In the genomic region with DNA sequence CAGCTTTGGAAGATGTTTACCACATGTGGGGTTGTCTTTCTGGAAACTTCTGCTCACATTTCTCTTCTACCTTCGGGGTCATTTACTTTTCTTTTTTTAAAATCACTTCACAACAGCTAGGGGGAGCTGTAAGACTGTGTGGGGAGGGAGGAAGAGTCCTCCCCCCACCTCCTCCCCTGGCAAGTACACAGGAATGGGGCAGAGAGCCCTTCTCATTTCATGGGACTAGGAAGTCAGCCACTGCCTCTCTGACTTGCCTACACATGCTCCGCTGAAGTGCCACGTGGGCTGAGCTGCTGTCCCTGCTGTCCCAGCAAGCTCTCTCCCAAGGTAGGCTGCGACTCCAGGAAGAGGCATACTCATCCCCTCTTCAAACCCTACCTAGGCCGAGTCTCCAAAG, we compare ENCODE assay signal across 14 mouse cellular contexts. TPM values are rescaled to one million over a fixed set of nuclear protein-coding genes. Genes with fewer than 3 reads are reported as not detected.
DNase-seq lines count a peak whose midpoint lies in the region; ATAC-seq and TF ChIP-seq lines count a peak whose summit lies in the region.
"Had no signal": no experiment of that assay in that cellular context is flagged by ENCODE, and none has a peak within 500 bp of the region (broad histone marks: within the 10 kb centered on the region; RNA-seq: fewer than 3 reads in every experiment).

No protein-coding gene starts in this region.

- no peaks in the 10 kb centered on the region for H3K27me3 ChIP-seq in hindbrain, postnatal 0 days (ENCODE audit: insufficient read depth, low read length)
- no peaks in the 10 kb centered on the region for H3K27me3 ChIP-seq in hindbrain, embryonic 14.5 days (ENCODE audit: control insufficient read depth, insufficient read depth, low read length)

- H3K27ac ChIP-seq in hindbrain, postnatal 0 days: no peak overlapping the region
- H3K27ac ChIP-seq in hindbrain, embryonic 14.5 days: no peak overlapping the region
- H3K27ac ChIP-seq: hindbrain, embryonic 12.5 days; kidney, postnatal 0 days had no signal

- H3K4me2 ChIP-seq in hindbrain, postnatal 0 days (ENCODE audit: low read depth, low read length): no peak overlapping the region
- H3K4me2 ChIP-seq in hindbrain, embryonic 14.5 days (replicated peaks): no peak overlapping the region
- H3K4me2 ChIP-seq: heart, embryonic 12.5 days; hindbrain, embryonic 12.5 days had no signal

- DNase-seq in hindbrain, postnatal 0 days (ENCODE audit: low spot score): no peak
- no peak for DNase-seq in hindbrain, embryonic 14.5 days (ENCODE audit: low spot score)
- peak; percentile 41 for DNase-seq in urinary bladder, postnatal 14 days (ENCODE audit: low spot score)
- DNase-seq in urinary bladder, postnatal 4 days (ENCODE audit: low spot score in 2 of 2): no peak
- DNase-seq in gastrocnemius, postnatal 14 days: peak; percentile 22
- DNase-seq in right cerebral cortex, postnatal 14 days: no peak
- DNase-seq in adrenal gland, adult 2 months: no peak
- DNase-seq in embryo, embryonic 10 days (ENCODE audit: low spot score): no peak
- DNase-seq: thymus, adult 2 months had no signal

- H3K4me1 ChIP-seq in hindbrain, postnatal 0 days (ENCODE audit: insufficient read depth, low read length): no peaks in the 10 kb centered on the region
- H3K4me1 ChIP-seq in hindbrain, embryonic 14.5 days (replicated peaks; ENCODE audit: control insufficient read depth, insufficient read depth, low read length): peaks cover 8% of the 10 kb centered on the region
- H3K4me1 ChIP-seq: heart, embryonic 12.5 days had no signal

- H3K4me3 ChIP-seq in hindbrain, postnatal 0 days (ENCODE audit: low read length): no peak overlapping the region
- no peak overlapping the region for H3K4me3 ChIP-seq in hindbrain, embryonic 14.5 days (replicated peaks; ENCODE audit: low read length)
- H3K4me3 ChIP-seq: heart, embryonic 12.5 days; hindbrain, embryonic 12.5 days had no signal

- 56% methylated on average over 5 of the region's 5 CpGs for WGBS in hindbrain, postnatal 0 days
- 58% methylated on average over 5 of the region's 5 CpGs for WGBS in hindbrain, embryonic 14.5 days

- H3K9me3 ChIP-seq in hindbrain, postnatal 0 days (ENCODE audit: low read length): no peaks in the 10 kb centered on the region
- no peaks in the 10 kb centered on the region for H3K9me3 ChIP-seq in hindbrain, embryonic 14.5 days (ENCODE audit: control insufficient read depth, low read length)
- H3K9me3 ChIP-seq: heart, embryonic 12.5 days; hindbrain, embryonic 12.5 days had no signal

- no peak overlapping the region for H3K9ac ChIP-seq in hindbrain, postnatal 0 days (replicated peaks; ENCODE audit: low read length)
- no peak overlapping the region for H3K9ac ChIP-seq in hindbrain, embryonic 14.5 days
- H3K9ac ChIP-seq: heart, embryonic 12.5 days; hindbrain, embryonic 12.5 days had no signal

- no peaks in the 10 kb centered on the region for H3K36me3 ChIP-seq in hindbrain, postnatal 0 days (ENCODE audit: insufficient read depth, low read length)
- no peaks in the 10 kb centered on the region for H3K36me3 ChIP-seq in hindbrain, embryonic 14.5 days (replicated peaks; ENCODE audit: control insufficient read depth, insufficient read depth)
- H3K36me3 ChIP-seq: G1E; heart, embryonic 12.5 days; hindbrain, embryonic 12.5 days had no signal

- intact Hi-C loops in gastrocnemius, postnatal 14 days (cut with DNase I; ENCODE audit: low total_unique reads): no loop called here

- no peak for ATAC-seq in hindbrain, postnatal 0 days
- no peak for ATAC-seq in hindbrain, embryonic 14.5 days (ENCODE audit: low FRiP score)
- ATAC-seq: forebrain, embryonic 16.5 days had no signal

- TF ChIP-seq CTCF in hindbrain, postnatal 0 days (IDR thresholded peaks at IDR 0.05; ENCODE audit: low read depth): peak; percentile 32

RNA-seq across cellular contexts. Expression of a gene that starts 13.8 kb away (rescaled TPM):
- total RNA-seq in hindbrain, postnatal 0 days (2014; rRNA removed): 577 and 578 TPM in 2 replicates
- polyA plus RNA-seq in hindbrain, postnatal 0 days (2015; fragmentation: Nextera tagmentation; extraction: Ambion mirVana): 954 and 958 TPM in 2 replicates
- 694 and 869 TPM in 2 replicates for polyA plus RNA-seq in hindbrain, embryonic 14.5 days (2014; fragmentation: Nextera tagmentation; extraction: Ambion mirVana)
- total RNA-seq in gastrocnemius, postnatal 14 days (2021): 100 to 1,000 TPM; 832 to 884 TPM
- 1,000 to 10,000 TPM; 1,183 to 1,186 TPM for total RNA-seq in adrenal gland, adult 2 months (2021)
- 64.3 and 68.3 TPM in 2 replicates for polyA plus RNA-seq in adrenal gland, adult 2 months (2012; rRNA removed)

RNA-seq across cellular contexts. Expression of a gene that starts 20.7 kb away (rescaled TPM):
- 75.8 and 80.4 TPM in 2 replicates for total RNA-seq in hindbrain, postnatal 0 days (2014; rRNA removed)
- polyA plus RNA-seq in hindbrain, postnatal 0 days (2015; fragmentation: Nextera tagmentation; extraction: Ambion mirVana): 38.6 and 40.3 TPM in 2 replicates
- 32.0 and 35.1 TPM in 2 replicates for polyA plus RNA-seq in hindbrain, embryonic 14.5 days (2014; fragmentation: Nextera tagmentation; extraction: Ambion mirVana)
- total RNA-seq in gastrocnemius, postnatal 14 days (2021): 10 to 100 TPM; 32.9 to 48.2 TPM
- 100 to 1,000 TPM in 1 of 2 experiments, 10 to 100 TPM in 1; 70.3 to 115 TPM for total RNA-seq in adrenal gland, adult 2 months (2021)
- 135 and 182 TPM in 2 replicates for polyA plus RNA-seq in adrenal gland, adult 2 months (2012; rRNA removed)

Comparison
In these comparisons a context has a peak if more than half of its experiments do, and no peak if none do; other contexts are left out.
1. DNase-seq: peak in urinary bladder, postnatal 14 days (single experiment) and gastrocnemius, postnatal 14 days (single experiment); none in hindbrain, postnatal 0 days (single experiment), hindbrain, embryonic 14.5 days (single experiment), urinary bladder, postnatal 4 days (0 of 2), right cerebral cortex, postnatal 14 days (single experiment), adrenal gland, adult 2 months (single experiment) and embryo, embryonic 10 days (single experiment).